Mouse (Mus musculus): Measurements from ENCODE around the gene Scfd2.

GRCm38 (mm10) chr5:74336780-74337179 lies 194.8 kb downstream of the Scfd2 start:
- TF ChIP-seq POLR2A (IDR thresholded peaks at IDR 0.05; ENCODE audit: borderline replicate concordance, low read depth, low read length) (no peak), CTCF (IDR thresholded peaks at IDR 0.05; ENCODE audit: low read depth, low read length) (no peak)
